Mouse (Mus musculus): Measurements from ENCODE around the gene Vkorc1l1. TPM values are rescaled to one million over a fixed set of nuclear protein-coding genes. Genes with fewer than 3 reads are reported as not detected.
"Not testable (repeated sequence)": the region's sequence is repeated elsewhere in the genome, so short reads cannot be mapped to it uniquely, and the experiment has no call there.

Vkorc1l1 gene
- total RNA-seq, 2 experiments from 2014 or later: 14.6 to 15.9 TPM

DNA sequence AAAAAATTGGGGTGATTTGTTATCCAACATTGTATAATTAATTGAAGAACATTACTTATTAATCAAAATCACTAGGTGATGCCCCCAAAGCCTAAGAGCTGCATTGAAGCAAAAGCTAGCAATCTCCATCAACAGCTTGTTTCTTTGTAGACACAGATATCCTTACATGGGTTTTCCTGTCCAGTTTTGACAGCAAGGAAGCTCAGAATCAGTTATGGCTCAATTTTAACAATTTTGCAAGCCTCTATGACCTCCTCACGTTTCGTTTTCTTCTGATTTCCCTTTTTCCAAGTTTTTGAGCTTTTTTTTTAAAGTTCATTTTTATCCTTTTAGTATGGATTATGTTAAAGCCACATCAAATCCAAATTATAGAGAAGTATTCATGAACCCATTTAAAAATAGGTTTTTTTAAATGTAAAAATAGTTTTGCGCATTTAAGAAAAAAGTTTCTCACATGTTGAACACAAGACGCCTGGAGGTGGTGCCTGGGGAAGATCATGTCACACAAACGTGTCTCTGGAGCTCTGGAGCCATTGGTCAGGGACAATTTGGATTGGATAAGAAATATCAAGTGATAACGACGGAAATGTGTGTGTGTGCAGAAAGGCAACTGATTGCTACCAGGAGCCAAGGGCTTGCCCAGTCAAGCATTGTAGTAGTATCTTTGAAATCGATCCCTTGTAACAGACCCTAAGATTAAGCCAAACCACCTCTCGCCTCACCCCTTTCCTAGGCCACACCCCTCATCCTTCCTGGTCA, 855 bp upstream of the Vkorc1l1 start:
- no peak for DNase-seq
- intact Hi-C loops (cut with DNase I): no loop called here

DNA sequence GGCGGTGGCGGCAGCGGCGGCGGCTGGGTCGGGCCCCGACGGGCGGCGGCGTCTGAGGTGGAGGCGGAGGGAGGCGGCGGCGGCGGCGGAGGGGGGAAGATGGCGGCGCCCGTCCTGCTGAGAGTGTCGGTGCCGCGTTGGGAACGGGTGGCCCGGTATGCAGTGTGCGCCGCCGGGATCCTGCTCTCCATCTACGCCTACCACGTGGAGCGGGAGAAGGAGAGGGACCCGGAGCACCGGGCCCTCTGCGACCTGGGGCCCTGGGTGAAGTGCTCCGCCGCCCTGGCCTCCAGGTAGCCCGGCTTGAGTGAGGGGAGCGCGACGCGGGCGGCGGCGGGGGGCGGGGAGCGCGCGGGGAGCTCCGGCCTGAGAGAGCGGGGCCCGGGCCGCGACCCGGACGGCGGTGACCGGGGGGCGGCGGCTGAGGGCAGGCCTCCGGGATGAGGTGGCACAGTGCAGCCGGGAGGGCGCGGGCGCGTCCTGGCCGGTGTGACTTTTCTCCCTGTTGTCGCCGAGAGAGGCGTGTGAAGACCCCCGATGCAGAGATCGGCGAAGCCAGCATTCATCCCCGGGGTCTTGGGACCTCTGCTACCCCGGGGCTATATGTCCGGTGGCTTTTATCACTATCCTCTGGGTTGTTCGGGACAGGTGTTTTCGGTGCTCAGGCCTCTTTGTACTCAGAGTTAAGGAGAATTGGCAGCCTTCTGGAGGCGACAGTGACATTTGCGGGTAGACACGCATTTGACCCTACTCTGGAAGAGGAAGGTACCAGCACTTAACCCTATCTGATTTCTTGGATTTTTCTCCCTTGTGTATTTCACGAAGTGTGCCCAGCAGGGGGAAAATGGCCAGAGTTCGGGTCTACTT, 536 bp downstream of the Vkorc1l1 start:
- intact Hi-C loops (cut with DNase I): not testable (repeated sequence)
- peak; percentile 37 to 56 for DNase-seq

DNA sequence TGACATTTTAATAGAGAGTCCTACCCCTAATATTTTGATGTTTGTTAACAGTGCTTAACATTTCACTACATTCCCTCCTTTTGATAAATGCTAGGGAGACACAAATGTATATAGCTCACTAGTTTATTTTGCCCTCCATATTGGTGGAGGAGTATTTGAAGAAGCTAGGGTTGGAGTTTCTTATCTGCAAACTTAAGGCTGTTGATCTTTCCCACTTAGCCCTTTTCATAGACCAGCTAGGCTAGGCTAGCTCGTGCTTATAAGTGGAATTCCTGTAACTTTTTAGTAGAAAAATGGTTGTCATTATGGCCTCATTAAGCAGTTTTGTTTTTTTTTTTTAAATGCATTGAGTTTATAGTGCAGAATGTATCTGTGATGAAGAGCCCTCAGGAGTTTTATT, 1.6 kb downstream of the Vkorc1l1 start:
- no peak for DNase-seq
- intact Hi-C loops (cut with DNase I): no loop called here

- no peak for DNase-seq
- intact Hi-C loops (cut with DNase I): no loop called here
Measured at GRCm38 (mm10) chr5:129947528-129948033, 5.8 kb downstream of the Vkorc1l1 start.

DNA sequence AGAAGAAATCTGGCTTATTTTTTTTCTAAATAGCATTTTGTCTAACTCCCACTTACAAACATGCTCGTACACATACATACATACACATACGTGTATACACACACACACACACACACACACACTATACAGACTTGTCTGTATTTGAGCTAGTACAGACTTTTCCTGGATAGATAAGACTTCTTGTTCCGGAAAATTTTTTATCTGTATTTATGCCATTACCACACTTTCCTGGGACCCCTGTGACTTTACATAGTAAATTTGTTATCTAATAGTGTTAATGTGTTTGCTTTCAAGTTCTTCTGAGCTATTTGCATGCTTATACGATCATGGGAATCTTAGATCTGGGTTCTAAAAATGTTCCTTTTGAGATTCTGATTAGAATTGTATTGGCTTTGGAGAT, 10.4 kb downstream of the Vkorc1l1 start:
- no peak for DNase-seq
- intact Hi-C loops (cut with DNase I): no loop called here

GRCm38 (mm10) chr5:129954473-129955254, 12.9 kb downstream of the Vkorc1l1 start:
- peak; percentile 13 to 19 for DNase-seq
- intact Hi-C loops (cut with DNase I): no loop called here

GRCm38 (mm10) chr5:129955792-129956191, 14.0 kb downstream of the Vkorc1l1 start:
- intact Hi-C loops (cut with DNase I): no loop called here
- DNase-seq: no peak

- intact Hi-C loops (cut with DNase I): no loop called here
- no peak for DNase-seq
Measured at GRCm38 (mm10) chr5:129963224-129963623, 21.5 kb downstream of the Vkorc1l1 start.

DNA sequence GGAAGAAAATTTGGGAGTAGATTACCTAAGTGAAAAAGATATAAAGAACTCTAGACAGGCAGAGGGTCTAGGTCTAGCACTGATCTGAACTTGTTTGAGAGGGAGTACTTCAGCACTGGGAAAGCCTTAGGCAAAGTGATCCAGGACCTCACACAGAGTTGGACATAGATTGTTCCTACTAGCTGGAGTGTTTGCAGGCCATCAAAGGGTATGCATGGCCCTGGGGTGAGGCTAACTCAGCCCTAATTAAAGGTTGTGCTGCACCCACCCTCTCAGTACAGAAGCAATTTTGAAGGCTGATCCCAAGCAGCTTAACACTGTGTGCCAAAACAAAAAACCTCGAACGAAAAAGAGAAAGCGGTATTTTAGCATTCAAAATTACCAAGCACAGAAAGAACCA, 24.7 kb downstream of the Vkorc1l1 start:
- DNase-seq: no peak
- intact Hi-C loops (cut with DNase I): no loop called here

DNA sequence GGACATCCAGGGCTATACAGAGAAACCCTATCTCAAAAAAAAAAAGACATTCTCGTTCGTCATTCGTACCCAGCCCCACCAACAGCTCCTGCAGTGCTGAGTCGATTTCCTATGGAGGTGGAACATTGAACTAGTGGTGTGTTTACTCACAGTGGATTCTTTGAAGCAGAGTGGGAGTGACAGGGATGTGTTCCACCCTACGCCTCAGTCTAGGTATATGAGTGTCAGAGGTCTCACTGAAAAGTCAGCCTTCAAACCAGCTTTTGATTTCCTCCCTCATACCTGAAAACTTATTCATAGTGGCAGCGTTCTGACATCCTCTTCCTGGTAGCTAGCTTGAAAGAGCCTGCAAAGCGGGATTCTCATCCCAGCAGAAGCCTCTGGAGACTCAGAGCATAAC, 26.6 kb downstream of the Vkorc1l1 start:
- intact Hi-C loops (cut with DNase I): no loop called here
- no peak for DNase-seq

DNA sequence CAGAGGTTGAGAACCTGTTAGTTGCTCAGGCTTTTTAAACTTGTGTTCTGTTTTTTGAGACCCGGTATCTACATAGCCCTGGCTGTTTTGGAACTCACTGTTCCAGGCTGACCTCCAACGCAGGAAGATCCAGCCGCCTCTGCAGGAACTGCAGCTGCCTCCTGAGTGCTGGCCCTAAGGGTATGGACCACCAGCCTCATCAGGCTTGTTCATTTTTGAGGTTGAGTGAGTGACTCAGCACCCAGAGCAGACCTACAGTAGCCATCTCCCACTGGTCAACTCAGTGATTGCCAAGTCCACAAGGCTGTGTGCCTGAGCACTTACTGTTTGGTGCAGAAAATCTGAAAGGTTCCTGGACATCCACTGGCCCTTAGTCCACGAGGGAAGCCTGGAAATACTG, 29.7 kb downstream of the Vkorc1l1 start:
- intact Hi-C loops (cut with DNase I): no loop called here
- no peak for DNase-seq

DNA sequence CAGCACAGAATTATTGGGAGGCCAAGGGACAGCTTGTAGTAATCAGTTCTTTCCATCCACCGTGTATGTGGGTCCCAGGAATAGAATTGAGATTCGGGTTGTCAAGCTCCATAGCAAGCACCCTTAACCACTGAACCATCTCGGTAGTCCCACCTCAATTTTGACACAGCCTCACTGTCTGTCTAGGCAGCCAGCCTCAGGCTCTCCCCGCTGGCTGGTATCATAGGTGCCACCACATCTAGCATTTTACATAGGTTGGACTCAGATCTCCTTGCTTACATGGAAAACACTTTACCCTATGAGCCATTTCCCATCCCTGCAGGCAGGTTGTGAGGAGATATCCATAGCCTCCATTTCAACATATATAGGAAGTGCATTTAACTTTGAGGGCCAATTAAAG, 32.6 kb downstream of the Vkorc1l1 start:
- no peak for DNase-seq
- intact Hi-C loops (cut with DNase I): no loop called here

DNA sequence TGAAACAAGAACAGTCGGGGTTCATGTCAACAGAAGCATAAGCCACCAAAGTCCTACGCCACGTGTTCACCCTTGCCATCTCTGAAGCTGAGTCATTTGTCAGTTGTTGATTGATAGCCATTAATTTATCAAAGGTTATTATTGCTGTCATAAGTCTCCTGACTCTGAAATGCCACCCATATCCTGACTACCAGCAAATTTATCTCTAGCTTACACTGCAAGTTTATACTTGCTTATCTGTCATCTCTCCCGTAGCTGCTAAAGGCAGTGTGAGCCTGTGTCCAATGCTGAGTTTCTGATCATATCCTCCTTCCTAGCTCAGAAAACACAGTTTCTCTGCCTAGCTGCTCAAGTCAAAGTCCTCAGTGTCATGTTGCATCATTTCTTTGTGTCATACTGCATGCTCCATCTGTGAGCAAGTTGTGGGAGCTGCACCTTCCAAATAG, 33.1 kb downstream of the Vkorc1l1 start:
- intact Hi-C loops (cut with DNase I): no loop called here

GRCm38 (mm10) chr5:129977768-129978167, 36.0 kb downstream of the Vkorc1l1 start:
- DNase-seq: no peak
- intact Hi-C loops (cut with DNase I): no loop called here

More for the DNA sequence above, 33.1 kb downstream of the Vkorc1l1 start:
- DNase-seq: no peak

- intact Hi-C loops (cut with DNase I): no loop called here
- DNase-seq: no peak
Measured at GRCm38 (mm10) chr5:129978608-129979007, 36.8 kb downstream of the Vkorc1l1 start.

DNA sequence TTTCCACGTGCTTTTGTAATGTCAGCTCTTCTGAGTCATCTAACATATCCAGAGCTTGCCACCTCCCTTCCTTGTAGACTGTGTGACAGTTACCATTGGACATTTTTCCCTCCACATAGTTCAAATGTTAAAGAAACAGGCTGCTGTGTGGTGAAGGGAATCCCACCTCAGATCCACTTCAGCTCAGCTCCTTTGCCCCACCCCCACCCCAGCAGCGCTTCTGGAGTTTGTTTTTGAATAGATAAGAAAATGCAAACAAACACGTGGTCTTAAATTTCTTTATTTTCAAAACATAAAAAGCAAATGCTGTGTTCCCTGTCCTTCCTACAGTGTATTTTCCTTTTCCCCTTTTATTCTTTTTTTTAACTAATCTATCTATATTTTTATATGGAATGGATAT, 38.4 kb downstream of the Vkorc1l1 start:
- intact Hi-C loops (cut with DNase I): no loop called here
- no peak for DNase-seq

DNA sequence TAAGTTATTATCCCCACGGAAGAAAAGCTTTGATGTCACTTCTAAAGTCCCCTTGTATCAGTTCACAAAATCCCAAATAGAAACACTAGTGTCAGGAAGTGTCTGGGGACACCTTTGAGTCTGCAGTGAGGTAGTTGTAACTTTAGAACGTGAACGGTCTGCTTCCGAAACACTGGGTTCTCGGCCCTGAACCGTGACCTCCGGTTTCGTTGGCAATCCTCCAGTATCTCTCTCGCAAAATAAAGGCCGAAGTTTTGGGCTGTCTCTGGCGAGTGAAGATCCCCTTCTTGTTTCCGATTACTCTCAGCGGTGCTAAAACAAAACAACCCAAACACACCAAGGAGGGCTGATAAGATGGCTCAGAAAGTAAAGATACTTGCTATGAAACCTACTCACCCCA, 47.6 kb downstream of the Vkorc1l1 start:
- intact Hi-C loops (cut with DNase I): no loop called here
- DNase-seq: no peak

DNA sequence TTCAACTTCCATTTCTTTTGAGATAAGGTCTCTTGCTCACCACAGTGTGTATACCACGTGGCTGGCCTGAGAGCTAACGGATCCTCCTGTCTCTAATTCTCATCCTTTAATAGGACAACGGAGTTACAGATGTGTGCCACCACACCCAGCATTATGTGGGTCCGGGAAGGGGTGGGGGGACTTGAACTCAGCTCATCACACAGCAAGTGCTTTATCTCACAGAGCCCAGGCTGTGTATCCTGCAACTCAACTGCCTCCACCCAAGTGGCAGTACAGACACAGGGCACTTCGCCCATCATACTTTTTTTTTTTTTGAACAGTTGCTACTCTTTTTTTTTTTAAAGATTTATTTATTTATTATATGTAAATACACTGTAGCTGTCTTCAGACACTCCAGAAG, 50.1 kb downstream of the Vkorc1l1 start:
- intact Hi-C loops (cut with DNase I): no loop called here
- no peak for DNase-seq

DNA sequence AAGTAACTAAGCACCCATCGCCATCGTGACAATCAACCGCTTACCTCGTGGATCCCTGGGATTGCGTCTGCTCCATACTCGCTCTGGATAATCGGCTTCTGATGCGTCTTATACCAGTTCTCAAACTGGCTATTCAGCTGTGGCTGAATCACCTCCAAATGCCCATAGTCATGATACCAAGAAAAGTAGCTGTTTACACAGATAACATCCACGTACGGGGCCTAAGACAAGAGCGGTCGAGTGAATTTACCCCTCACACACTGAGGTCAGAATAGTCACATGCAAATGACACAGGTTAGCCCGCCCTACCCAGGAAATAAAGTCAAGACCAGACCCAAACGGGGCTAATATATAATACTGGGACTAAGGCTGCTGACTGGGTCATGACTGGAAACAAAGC, 51.6 kb downstream of the Vkorc1l1 start:
- intact Hi-C loops (cut with DNase I): no loop called here
- DNase-seq: no peak

DNA sequence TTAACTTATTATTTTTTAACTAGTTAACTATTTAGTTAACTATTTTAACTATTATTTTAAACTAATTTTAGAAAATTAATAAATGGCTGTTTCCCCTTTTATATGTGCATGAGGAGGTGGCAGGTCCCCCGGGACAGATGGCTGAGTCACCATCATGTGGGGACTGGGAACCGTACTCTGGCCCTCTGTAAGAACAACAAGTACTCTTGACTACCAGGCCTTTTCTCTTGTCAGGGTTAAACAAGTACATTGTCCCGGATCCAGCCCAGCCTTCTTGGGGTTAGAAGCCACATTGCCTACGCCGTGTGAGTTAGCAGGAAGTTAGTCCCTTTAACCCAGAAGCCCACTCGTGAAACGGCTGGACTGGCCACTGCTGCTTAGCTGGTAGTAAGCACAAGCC, 53.2 kb downstream of the Vkorc1l1 start:
- no peak for DNase-seq
- intact Hi-C loops (cut with DNase I): no loop called here

GRCm38 (mm10) chr5:129997700-129998099, 55.9 kb downstream of the Vkorc1l1 start:
- DNase-seq: no peak
- intact Hi-C loops (cut with DNase I): loop anchor here (2.0 kb wide), 1 partner anchor 39 kb away; no protein-coding TSS in a partner anchor

Data from heart, postnatal 14 days (tissue).